Mouse (Mus musculus): ENCODE measurements around the gene Fxr2.

DNA sequence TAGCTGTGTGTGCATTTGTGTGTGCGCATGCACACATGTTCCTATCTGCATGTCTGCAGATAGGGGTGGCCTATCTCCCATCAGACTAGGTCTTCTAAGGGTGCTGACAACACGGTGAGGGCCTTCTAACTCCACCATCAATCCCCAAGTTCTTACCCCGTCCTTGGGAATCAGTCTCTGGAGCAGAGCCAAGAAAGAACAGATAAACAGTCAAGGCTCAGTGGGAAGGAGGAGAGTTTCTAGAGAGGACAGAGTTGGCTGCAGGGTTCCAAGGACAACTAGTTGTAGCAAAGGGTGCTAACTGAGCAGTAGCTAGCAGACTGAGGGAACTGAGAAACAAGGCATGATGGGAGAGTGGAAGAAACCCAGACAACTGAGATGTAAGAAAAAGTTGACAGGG is 31.0 kb upstream of the Fxr2 start:
- TF ChIP-seq CTCF (IDR thresholded peaks at IDR 0.05; ENCODE audit: insufficient read depth, low read length), result no peak
- no peak for TF ChIP-seq POLR2A (IDR thresholded peaks at IDR 0.05; ENCODE audit: borderline replicate concordance, extremely low read depth, low read depth, low read length)
